ENCODE assay signal across 16 mouse cellular contexts in the genomic region with DNA sequence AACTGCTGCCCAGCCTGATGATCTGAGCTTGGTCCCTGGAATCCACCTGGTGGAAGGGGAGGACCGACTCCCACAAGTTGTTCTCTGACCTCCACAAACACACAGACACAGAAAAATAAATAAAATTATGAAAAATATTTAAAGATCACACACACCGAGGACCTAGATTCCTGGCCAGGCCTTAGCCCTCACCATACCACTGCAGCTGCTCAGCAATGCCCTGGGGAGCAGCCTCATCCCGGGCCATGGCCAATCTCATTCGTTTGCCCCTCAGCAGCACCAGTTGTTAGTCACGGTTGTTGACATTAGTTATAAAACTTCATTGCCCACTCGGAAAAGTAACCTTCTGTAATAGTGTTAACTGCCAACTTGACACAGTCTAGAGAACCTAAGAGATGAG. TPM values are rescaled to one million over a fixed set of nuclear protein-coding genes. Genes with fewer than 3 reads are reported as not detected.
DNase-seq lines count a peak whose midpoint lies in the region; TF ChIP-seq lines count a peak whose summit lies in the region.
"Had no signal": no experiment of that assay in that cellular context is flagged by ENCODE, and none has a peak within 500 bp of the region (broad histone marks: within the 10 kb centered on the region; RNA-seq: fewer than 3 reads in every experiment).

No protein-coding gene starts in this region.

- H3K27ac ChIP-seq in layer of hippocampus, adult 2 months = peak overlapping the region; percentile 63; the same call in 1 of the 2 replicates
- H3K27ac ChIP-seq: embryonic facial prominence, embryonic 12.5 days; embryonic facial prominence, embryonic 15.5 days; gastrocnemius, adult 2 months; hindbrain, embryonic 10.5 days; hindbrain, embryonic 13.5 days; intestine, embryonic 15.5 days had no signal

- H3K4me3 ChIP-seq in layer of hippocampus, adult 2 months = no peak overlapping the region
- H3K4me3 ChIP-seq: embryonic facial prominence, embryonic 12.5 days; embryonic facial prominence, embryonic 15.5 days; gastrocnemius, adult 2 months; hindbrain, embryonic 10.5 days; hindbrain, embryonic 13.5 days had no signal

- peak; percentile 29 for DNase-seq in cerebellum, adult 9-11 months
- no peak for DNase-seq in cerebellum, postnatal 25 days
- DNase-seq in layer of hippocampus, adult 2 months (ENCODE audit: low spot score in 2 of 2) = no peak
- DNase-seq in layer of hippocampus, adult 11-12 months (ENCODE audit: low spot score) = no peak
- DNase-seq in urinary bladder, postnatal 4 days (ENCODE audit: low spot score in 2 of 2) = peak; percentile 12 to 50
- no peak for DNase-seq in urinary bladder, postnatal 10 days (ENCODE audit: low spot score)
- DNase-seq in adrenal gland, postnatal 4 days (ENCODE audit: low spot score in 2 of 2) = no peak

- TF ChIP-seq CTCF in layer of hippocampus, adult 2 months (conservative IDR thresholded peaks at IDR 0.05) = no peak

RNA-seq across cellular contexts. Expression of a gene that starts 0.6 kb away (rescaled TPM):
- under 1 TPM; 0.20 to 0.29 TPM for total RNA-seq in layer of hippocampus, adult 2 months (2021)
- under 1 TPM in 1 of 2 experiments, not detected in 1; 0.17 TPM for total RNA-seq in adrenal gland, postnatal 4 days (2021)
- total RNA-seq: adrenal gland, adult 2 months; adrenal gland, postnatal 14 days; gastrocnemius, adult 2 months; heart, postnatal 36 days had no signal

RNA-seq across cellular contexts. Expression of a gene that starts 55.6 kb away (rescaled TPM):
- total RNA-seq in layer of hippocampus, adult 2 months (2021) = 10 to 100 TPM; 11.9 to 15.6 TPM
- total RNA-seq in adrenal gland, postnatal 4 days (2021) = 1 to 10 TPM in 1 of 2 experiments, under 1 TPM in 1; 0.90 to 1.3 TPM

Comparison
In these comparisons a context has a peak if more than half of its experiments do, and no peak if none do; other contexts are left out.
1. DNase-seq: peak in cerebellum, adult 9-11 months (single experiment) and urinary bladder, postnatal 4 days (2 of 2); none in cerebellum, postnatal 25 days (0 of 2), layer of hippocampus, adult 2 months (0 of 2), layer of hippocampus, adult 11-12 months (single experiment), urinary bladder, postnatal 10 days (single experiment) and adrenal gland, postnatal 4 days (0 of 2).
2. RNA of a gene that starts 55.6 kb away (total RNA-seq): 11.9 to 15.6 TPM in layer of hippocampus, adult 2 months; 0.90 to 1.3 TPM in adrenal gland, postnatal 4 days; every median in the first group is over 4 times any median in the second.